Mouse (Mus musculus) granulocyte monocyte progenitor cell, adult 5-6 weeks (primary cell): Measurements from ENCODE around the gene Tnfsf12. TPM values are rescaled to one million over a fixed set of nuclear protein-coding genes. Genes with fewer than 3 reads are reported as not detected.
"Not testable (repeated sequence)": the region's sequence is repeated elsewhere in the genome, so short reads cannot be mapped to it uniquely, and the experiment has no call there.

Source experiments
- ATAC-seq: replicated peaks from 2 replicates; pipeline ENCODE4 v1.8.0; 2016; ENCODE audit warnings: mild to moderate bottlenecking, moderate TSS enrichment, inconsistent platforms; ENCODE audit not compliant: poor library complexity, severe bottlenecking
- total RNA-seq, 2 experiments: library from RNA; stranded (forward) in 1 of 2; stranded (reverse) in 1 of 2; fragments of 200-712, 200-1000 nt in 1 of 2; fragments of >200 nt in 1 of 2; fragmentation: Nextera tagmentation in 1 of 2; gene quantifications; 2 replicates each; pipeline ENCODE4 v1.2.3; 2014 to 2017

Tnfsf12 gene
- total RNA-seq (2014; fragmentation: Nextera tagmentation) (2.1 and 6.1 TPM in 2 replicates), total RNA-seq (2017) (0.46 and 1.6 TPM in 2 replicates)

DNA sequence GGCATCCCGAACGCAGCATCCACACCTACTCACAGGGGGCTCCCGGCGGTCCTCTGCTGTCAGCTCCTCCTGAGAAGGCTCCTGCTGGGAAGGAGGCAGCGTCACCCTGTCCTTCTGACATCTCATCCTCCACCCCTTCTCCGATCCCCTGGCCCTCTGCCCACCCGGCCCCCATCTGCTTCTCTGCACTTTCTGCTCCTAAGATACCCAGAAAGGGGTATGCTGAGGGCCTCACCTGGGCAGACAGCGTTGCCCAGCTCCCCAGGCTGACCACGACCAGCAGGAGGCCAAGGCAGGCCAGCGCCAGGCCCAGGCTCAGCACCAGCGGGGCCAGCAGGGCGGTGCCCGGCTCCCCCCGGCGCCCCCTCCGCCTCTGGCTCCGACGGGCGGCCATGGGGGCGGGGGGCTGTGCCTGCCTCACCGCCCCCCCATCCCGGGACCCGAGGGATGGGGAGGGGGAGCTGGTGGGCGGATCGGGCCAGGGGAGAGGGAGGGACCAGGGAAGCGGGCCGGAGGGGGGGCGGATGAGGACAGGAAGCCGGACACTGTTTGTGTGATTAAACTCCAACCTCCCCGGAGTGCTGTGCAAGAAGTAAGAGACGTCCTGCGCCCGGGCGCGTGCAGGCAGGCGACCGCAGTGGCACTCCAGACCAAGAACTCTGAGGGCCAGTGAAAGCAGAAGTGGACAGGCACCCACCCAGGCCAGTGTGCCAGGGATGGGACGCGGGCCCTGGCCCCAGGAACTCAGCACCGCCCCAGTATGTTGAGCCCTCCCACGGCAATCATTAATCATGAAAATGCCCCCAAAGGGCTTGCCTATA is at the start of gene Tnfsf12, which contains the start of gene Tnfsfm13:
TSS of gene Tnfsf12 (minus strand) at position 489 of the 821 bp plus-strand sequence.
TSS of gene Tnfsfm13 (minus strand) at position 738 of the 821 bp plus-strand sequence.
- peak; percentile 95 for ATAC-seq

DNA sequence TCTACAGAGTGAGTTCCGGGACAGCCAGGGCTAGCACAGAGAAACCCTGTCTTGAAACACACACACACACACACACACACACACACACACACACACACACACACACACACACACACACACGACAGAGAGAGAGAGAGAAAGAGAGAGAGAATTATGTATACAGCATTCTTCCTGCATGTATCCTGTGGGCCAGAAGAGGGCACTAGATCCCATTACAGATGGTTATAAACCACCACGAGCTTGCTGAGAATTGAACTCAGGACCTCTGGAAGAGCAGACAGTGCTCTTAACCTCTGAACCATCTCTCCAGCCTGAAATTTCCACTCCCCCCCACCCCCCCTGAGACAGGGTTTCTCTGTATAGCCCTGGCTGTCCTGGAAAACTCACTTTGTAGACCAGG is 35.8 kb upstream of the Tnfsf12 start:
- ATAC-seq, result not testable (repeated sequence)

DNA sequence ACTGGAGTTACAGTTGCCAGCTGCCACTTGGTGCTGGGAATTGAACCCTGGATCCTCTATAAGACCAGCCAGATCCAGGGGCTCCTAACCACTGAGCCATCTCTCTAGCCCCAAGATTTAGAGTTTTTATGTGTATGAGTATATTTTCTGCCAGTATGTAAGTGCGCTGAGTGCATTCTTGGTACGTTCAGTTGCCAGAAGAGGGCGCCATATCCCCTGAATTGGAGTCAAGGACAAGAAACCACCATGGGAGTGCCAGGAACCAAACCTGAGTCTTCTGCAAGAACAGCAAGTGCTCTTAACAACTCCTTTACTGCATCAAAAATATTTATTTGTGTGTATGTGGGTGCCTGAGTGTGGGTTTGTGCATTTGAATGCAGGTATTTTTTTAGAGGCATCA is 33.4 kb upstream of the Tnfsf12 start:
- peak; percentile 61 for ATAC-seq

DNA sequence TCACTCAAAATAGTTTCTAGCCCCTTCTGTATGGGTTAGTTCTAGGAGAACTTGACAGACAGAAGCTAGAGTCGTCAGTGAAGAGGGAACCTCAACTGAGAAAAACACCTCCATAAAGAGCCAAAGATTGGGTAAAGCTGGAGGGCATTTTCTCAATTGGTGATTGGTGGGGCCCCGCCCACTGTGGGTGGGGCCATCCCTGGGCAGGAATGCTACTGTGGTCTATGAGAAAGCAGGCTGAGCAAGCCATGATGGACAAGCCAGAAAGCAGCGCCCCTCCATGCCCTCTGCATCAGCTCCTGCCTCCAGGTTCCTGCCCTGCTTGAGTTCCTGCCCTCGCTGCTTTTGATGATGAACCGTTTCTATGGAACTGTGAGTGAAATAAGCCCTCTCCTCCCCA is 30.3 kb upstream of the Tnfsf12 start:
- ATAC-seq, result no peak

DNA sequence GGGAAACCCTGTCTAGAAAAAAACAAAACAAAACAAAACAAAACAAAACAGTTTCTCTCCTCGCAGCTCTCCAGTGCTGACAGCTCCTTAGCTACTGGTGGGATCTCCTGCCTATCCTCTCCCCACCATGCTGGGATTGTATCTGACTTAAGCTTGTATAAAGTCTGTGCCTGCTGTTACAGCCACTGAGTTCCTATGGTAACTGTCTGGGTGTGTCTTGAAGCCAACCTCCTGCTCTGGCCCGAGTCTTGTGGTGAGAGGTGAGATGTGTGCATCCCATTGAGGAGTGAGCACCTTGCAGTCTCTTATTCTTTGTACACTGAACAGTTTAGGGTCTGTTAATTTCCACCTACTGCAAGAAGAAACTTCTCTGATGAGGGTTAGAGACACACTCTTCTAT is 27.4 kb upstream of the Tnfsf12 start:
- no peak for ATAC-seq

DNA sequence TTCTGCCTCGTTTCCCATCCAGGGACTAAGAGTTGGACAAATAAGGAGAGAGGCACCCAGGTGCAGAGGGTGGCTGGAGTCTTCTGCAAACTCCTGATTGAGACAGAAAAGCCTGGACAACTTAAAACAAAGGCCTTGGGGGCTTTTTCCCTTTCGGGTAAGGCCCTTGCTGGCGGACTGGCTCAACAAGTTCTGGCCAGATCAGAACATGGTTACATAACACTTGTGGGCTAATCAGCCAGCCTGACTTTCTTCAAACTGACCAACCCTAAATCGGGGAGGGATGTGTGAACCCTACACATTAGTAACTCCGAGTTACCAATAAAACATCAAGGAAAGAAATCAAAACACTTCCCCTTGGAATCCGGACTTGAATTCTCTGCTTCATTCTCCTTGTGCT is 25.2 kb upstream of the Tnfsf12 start:
- ATAC-seq, result no peak

DNA sequence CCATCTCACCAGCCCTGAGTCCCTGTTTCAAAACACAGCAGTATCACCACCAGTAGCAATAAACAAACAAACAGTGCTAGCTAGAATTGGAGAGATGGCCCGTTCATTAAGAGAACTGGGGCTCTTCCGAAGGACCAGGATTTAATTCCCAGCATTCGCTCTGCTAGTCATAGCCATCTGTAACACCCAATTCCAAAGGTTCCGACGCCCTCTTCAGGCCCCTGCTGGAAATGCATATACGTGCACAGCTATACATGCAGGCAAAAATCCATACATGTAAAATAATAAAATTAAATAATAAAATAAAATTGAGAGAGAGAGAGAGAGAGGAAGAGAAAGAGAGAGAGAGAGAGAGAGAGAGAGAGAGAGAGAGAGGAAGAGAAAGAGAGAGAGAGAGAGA is 23.8 kb upstream of the Tnfsf12 start:
- no peak for ATAC-seq

DNA sequence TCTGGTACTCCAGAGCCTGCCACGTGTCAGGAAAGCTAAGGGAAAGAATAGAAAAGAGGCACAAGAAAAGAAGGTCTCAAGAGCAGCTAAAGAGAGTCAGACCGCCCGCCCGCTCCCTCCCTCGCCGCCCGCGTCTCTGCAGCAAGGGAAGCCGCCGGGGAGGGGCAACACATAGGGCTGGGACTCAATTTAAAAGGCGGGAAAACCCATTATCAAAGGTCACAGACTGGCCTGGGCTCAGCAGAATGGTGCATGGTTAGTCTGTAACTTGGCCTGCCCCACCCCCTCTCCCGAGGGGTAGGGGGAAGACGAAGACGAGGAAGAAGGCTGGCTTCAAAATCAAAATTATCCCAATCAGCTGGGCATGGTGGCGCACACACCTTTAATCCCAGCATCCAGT is 23.0 kb upstream of the Tnfsf12 start:
- no peak for ATAC-seq

DNA sequence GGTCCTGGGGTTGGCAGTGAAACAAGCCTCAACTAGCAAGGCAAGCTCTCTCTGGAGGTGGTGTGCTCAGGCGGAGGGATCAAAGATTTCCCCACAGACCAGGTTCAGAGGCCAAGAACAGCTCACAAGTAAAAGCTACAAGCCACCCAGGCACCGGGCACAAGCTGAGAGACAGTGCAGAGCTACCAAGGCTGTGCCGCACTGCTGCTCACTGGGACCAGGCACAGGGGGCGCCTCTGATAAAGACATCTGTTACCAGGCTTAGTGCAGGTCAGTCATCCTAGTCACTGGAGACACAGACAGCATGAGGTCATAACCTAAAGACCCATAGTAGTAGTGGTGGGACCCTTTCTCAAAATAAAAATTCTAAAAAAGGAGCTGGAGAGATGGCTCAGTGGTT is 21.3 kb upstream of the Tnfsf12 start:
- ATAC-seq, result no peak

DNA sequence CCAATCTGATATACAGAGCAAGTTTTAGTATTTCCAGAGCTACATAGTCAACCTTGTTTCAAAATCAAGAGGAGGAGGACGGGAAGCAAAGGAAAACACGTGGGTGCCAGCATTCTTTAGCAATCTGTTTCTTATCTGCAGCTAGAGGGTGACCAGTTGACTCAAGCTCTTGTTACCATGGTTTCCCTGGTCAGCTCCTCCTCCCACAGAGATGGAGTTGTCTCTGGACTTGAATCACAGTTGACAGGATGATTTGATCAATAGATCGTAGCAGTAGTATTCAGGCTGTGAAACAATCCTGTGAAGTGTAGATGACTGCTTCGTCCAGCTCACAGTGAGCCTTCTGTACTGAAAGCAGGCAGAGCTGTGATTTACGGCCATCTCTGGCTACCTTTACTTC is 20.3 kb upstream of the Tnfsf12 start:
- no peak for ATAC-seq

DNA sequence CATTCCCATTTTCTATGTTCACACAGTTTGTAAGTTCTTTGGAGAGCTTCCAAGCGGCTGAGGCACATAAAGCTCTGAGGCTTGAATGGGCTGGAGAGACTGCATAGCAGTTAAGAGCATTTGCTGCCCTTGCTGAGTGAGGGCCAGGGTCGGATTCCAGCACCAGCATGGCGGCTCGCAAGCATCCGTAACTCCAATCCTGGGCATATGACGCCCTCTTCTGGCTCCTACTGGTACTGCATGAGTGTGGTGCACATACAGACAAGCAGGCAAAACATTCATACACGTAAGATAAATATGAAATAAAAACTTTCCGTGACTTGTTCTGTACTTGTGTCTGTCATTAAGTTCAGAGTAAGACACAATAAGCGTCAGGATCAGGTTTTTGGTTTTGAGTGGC is 19.8 kb upstream of the Tnfsf12 start:
- ATAC-seq, result 0 out of 2 replicates have a peak, but pooled peaks have one; percentile 35

DNA sequence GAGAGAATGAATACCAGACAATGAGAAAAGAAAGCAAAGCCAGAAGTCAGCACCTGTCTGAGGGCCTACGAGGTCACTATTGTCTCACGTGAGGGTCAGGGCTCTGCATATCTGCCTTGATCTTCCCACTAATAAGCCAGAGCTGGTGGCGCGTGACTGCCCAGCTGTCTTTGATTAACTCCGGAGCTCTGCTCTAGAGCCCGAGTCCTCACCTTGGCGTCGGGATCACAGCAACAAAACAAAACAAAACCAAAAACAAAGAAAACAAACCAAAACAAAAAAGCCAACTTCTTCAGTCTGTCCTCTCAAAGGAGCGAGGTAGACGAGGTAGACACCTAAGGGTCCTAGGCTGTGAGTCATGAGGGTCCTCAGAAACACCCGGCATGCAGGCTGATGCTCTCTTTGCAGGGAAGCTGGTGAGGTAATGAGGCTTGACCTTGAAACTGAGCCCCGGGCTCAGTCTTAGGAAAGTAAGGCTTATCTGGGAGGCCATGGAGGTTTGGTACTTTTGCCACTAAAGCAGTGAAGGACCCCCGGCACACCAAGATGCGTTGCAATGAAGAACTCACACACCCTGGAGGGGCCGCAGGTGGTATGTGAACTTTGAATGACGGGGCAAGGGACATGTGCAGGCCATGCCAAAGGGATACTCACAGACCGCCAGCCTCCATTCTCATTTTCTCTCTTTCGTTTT is 19.1 kb upstream of the Tnfsf12 start:
- no peak for ATAC-seq

DNA sequence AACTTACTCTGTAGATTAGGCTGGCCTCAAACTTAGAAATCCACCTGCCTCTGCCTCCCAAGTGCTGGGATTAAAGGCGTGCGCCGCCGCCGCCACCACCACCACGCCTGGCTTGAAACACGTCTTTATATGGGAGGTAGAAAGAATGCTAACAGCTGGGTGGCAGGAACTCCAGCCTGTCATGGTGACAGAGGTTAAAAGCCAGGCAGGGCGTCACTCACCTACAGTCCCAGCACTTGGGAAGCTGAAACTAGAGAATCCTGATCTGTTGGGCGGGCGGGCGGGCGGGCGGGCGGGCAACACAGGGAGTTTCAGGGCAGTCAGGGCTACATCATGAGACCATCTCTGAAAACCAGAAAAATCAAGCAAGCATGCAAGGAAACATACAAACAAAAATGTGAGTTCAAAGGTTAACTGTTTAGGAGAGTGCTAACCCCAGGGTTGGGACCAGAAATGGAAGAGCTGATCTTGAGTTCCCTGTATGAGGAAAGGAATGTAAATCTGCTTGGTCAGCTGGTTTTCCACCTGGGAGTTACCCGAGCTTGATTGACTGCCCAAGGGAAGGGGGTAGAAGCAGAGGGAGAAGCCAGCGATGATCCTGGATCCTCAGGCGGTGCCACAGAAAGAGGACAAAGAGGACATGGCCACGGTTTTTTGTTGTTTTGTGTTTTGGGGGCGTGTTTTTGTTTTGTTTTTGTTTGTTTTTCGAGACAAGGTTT is 17.5 kb upstream of the Tnfsf12 start:
- no peak for ATAC-seq

DNA sequence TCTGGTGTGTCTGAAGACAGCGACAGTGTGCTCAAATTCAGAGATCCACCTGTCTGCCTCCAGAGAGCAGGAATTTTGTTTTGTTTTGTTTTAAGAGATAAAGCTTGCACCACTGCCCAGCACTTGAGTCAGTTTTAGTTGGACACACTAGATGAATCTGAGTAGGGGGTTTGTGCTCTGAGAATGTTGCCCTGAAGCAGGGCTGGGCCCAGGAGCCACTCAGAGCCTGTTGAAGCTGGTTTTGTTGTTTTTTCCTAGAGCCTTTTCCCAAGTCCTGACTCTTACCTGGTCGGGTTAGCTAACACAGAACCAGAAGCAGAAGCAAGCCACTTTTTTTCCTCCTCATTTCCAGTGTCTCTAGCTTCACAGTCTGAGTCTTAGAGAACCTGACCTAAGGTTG is 15.4 kb upstream of the Tnfsf12 start:
- no peak for ATAC-seq

DNA sequence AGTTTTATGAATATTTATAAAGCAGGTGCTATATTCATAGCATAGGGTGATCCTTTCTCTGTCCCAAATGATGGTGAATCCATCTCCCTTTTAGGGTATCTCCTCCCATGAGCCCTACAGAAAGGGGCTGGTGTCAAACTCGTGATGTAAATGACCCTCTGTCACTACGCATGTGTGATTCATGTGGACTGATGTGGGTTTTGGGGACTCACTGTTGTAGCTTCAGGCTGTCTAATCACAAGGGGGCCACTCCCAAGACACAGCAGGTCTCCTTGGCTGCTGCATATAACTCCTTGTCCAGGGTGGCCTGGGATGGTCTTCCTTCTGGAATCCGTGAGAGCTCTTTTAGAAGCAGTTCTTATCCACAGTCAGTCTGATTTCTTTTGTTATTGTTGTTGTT is 14.8 kb upstream of the Tnfsf12 start:
- ATAC-seq, result no peak

DNA sequence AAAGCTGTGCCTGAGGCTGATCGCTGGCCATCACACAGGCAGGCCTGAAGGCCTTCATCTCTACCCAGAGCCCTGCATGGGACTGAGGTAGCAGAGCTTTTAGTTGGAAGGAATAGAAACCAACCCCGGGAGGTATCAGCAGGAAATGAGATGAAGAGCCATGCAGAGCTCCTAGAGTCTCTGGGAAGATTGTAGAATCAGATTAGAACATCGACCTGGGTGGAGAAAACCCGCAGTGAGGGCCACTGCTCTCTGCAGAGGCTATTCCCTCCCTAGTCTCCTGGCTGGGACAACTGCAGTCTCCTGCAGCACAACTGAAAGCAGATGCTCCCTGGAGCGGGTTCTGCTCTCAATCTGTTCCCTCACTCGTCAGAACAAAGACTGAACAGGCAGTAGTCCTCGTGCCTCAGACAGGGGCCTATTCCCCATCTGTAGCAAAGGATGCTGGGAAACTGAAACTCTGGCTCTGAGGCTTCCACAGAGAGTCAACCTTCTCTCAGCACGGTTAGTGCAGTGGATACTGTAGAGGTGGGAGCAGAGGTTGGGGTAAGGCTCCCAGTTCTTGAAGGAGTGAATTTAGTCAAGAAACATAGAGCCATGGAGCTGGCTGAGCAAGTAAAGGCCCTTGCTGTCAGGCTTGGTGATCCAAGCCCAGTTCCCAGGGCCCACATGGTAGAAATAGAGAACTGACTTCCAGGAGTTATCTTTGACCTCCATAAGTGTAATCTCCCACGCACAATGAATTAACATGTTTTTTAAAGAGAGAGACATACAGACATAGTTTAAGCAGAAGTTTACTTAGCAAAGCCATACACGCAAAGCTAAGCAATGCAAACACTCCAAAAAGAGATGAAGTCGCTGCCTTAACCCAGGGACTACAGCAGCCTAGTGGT is 14.2 kb upstream of the Tnfsf12 start:
- no peak for ATAC-seq

DNA sequence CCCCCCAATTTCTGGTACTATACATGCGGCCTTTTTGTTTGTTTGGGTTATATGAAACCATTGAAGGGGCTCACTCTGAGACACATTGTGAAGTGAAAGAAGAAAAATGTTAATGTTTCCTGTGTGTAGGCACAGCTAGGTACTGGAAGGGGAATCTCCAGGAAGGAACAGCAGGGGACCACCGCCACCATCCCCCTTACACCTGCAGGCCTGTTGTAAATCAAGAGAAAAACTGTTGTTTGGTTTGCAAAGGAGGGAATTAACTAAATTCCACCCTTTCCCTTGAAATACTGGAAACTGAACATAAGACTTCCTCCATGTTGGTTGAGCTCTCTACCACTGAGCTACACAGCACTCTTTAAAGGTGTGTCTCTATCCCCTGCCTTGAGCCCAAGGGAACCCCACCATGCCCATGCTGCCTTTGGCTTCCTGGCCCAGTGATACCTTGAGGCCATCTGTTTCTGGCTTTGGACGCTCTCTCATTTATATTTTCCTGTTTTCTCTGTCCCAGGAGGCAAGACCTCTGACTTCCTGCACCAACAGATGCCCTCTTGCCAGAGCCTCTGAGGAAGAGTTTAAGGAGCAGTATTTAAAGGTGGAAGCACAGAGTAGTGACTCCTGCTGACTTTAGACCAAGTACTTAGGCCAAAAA is 13.1 kb upstream of the Tnfsf12 start:
- no peak for ATAC-seq

DNA sequence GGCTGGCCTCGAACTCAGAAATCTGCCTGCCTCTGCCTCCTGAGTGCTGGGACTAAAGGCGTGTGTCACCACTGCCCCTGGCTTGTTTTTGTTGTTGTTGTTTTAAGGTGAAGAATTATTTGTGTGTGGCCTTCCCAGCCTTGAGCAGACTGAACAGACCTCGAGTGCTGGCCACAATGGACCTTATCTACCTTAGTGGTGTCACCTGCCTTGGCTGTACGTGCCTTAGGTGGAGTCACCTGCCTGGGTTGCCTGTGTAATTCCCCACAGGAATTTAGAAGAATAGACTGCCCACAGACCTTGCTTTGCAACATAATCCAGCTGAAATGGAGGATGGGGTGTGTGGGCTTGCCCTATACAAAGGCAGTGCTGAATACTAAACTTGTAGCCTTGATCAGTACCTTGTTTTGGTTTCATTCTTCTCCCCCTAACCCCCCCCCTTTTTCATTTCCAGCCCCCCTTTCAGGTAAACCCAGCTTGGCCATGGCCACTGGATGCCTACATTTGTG is 12.3 kb upstream of the Tnfsf12 start:
- no peak for ATAC-seq

DNA sequence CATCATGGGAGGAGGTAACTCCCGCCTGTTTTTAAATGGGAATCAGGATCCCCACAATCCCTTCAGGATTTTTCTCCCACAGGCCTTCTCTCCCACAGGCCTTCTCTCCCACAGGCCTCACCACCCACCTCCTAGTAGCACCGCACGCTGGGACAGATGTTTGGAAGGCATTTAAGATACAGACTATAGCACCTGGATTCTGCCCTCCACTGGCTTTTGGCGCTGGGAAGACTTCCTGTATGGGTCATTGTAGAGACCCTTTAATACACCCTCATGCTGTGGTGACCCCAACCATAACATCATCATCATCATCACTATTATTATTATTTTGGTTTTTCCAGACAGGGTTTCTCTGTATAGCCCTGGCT is 11.8 kb upstream of the Tnfsf12 start:
- ATAC-seq, result no peak
